Mouse (Mus musculus): Measurements from ENCODE around the gene Nfatc3. TPM values are rescaled to one million over a fixed set of nuclear protein-coding genes. Genes with fewer than 3 reads are reported as not detected.
A peak's percentile ranks its signal among the peaks of the same experiment; 100 is the strongest.

The Nfatc3 gene
- total RNA-seq, 1 experiment, result 19.6 TPM

- Histone ChIP-seq H3K9ac (ENCODE audit: insufficient read depth, low read depth, low read length, poor library complexity, severe bottlenecking) (peak overlapping the region; percentile 72; the same call in 1 of the 2 replicates), H3K9me3 (ENCODE audit: control insufficient read depth, insufficient read depth, low read depth, low read length) (no peaks in the 10 kb centered on the region), H3K4me1 (ENCODE audit: control insufficient read depth in 2 of 2, insufficient read depth in 2 of 2, low read length in 2 of 2, poor library complexity in 1 of 2) (peaks cover 0 to 31% of the 10 kb centered on the region in 2 experiments; a peak in 2 of 4 replicates), H3K27ac (ENCODE audit: insufficient read depth, low read depth, low read length, poor library complexity, severe bottlenecking) (no peak overlapping the region), H3K36me3 (ENCODE audit: control insufficient read depth, insufficient read depth, low read length, poor library complexity, severe bottlenecking) (peaks cover 25% of the 10 kb centered on the region), H3K4me3 (ENCODE audit: insufficient read depth in 1 of 2, low read depth in 1 of 2, low read length in 2 of 2, poor library complexity in 1 of 2, severe bottlenecking in 1 of 2) (peak overlapping the region; percentile 81 to 94)
- TF ChIP-seq HCFC1 (IDR thresholded peaks at IDR 0.05; ENCODE audit: borderline replicate concordance, insufficient read depth, low read length) (no peak), ZC3H11A (IDR thresholded peaks at IDR 0.05; ENCODE audit: borderline replicate concordance, low read depth, low read length) (no peak), ZNF384 (IDR thresholded peaks at IDR 0.05; ENCODE audit: low read depth, low read length) (no peak), CHD2 (IDR thresholded peaks at IDR 0.05; ENCODE audit: low read depth, low read length) (no peak), MAFK (IDR thresholded peaks at IDR 0.05; ENCODE audit: insufficient read depth, low read depth, low read length) (no peak)
- DNase-seq (ENCODE audit: low read depth, low spot score), result no peak
- in situ Hi-C loops (cut with MboI; ENCODE audit: low sequenced_read_pairs in 2 of 2, unreplicated experiment in 2 of 2), result no loop called here
Measured at GRCm38 (mm10) chr8:106135672-106136071, 77.0 kb downstream of the Nfatc3 start.

- in situ Hi-C loops (cut with MboI; ENCODE audit: low sequenced_read_pairs in 2 of 2, unreplicated experiment in 2 of 2), result no loop called here
- Histone ChIP-seq H3K9me3 (ENCODE audit: control insufficient read depth, insufficient read depth, low read depth, low read length) (no peaks in the 10 kb centered on the region), H3K4me3 (ENCODE audit: insufficient read depth in 1 of 2, low read depth in 1 of 2, low read length in 2 of 2, poor library complexity in 1 of 2, severe bottlenecking in 1 of 2) (peak within 1 kb of the TSS; percentile 81 to 94), H3K27ac (ENCODE audit: insufficient read depth, low read depth, low read length, poor library complexity, severe bottlenecking) (no peak within 1 kb of the TSS), H3K36me3 (ENCODE audit: control insufficient read depth, insufficient read depth, low read length, poor library complexity, severe bottlenecking) (peaks cover 18% of the 10 kb centered on the region), H3K4me1 (ENCODE audit: control insufficient read depth in 2 of 2, insufficient read depth in 2 of 2, low read length in 2 of 2, poor library complexity in 1 of 2) (peaks cover 0 to 31% of the 10 kb centered on the region in 2 experiments; a peak in 2 of 4 replicates), H3K9ac (ENCODE audit: insufficient read depth, low read depth, low read length, poor library complexity, severe bottlenecking) (peak within 1 kb of the TSS; percentile 72)
- TF ChIP-seq CHD2 (IDR thresholded peaks at IDR 0.05; ENCODE audit: low read depth, low read length) (no peak), ZC3H11A (IDR thresholded peaks at IDR 0.05; ENCODE audit: borderline replicate concordance, low read depth, low read length) (no peak), MAFK (IDR thresholded peaks at IDR 0.05; ENCODE audit: insufficient read depth, low read depth, low read length) (no peak), ZNF384 (IDR thresholded peaks at IDR 0.05; ENCODE audit: low read depth, low read length) (no peak), HCFC1 (IDR thresholded peaks at IDR 0.05; ENCODE audit: borderline replicate concordance, insufficient read depth, low read length) (no peak)
- DNase-seq (ENCODE audit: low read depth, low spot score), result peak; percentile 76
Measured at GRCm38 (mm10) chr8:106136156-106137130, 77.8 kb downstream of the Nfatc3 start, which contains the start of gene Esrp2. Gene Esrp2, minus strand, starts transcription at chr8:106136974.

- Histone ChIP-seq H3K9me3 (ENCODE audit: control insufficient read depth, insufficient read depth, low read depth, low read length) (no peaks in the 10 kb centered on the region), H3K4me1 (ENCODE audit: control insufficient read depth in 2 of 2, insufficient read depth in 2 of 2, low read length in 2 of 2, poor library complexity in 1 of 2) (peaks cover 0 to 29% of the 10 kb centered on the region in 2 experiments; a peak in 2 of 4 replicates), H3K4me3 (ENCODE audit: insufficient read depth in 1 of 2, low read depth in 1 of 2, low read length in 2 of 2, poor library complexity in 1 of 2, severe bottlenecking in 1 of 2) (peak overlapping the region; percentile 81 to 94), H3K36me3 (ENCODE audit: control insufficient read depth, insufficient read depth, low read length, poor library complexity, severe bottlenecking) (peaks cover 9% of the 10 kb centered on the region; the same call in 1 of the 2 replicates), H3K9ac (ENCODE audit: insufficient read depth, low read depth, low read length, poor library complexity, severe bottlenecking) (peak overlapping the region; percentile 72), H3K27ac (ENCODE audit: insufficient read depth, low read depth, low read length, poor library complexity, severe bottlenecking) (no peak overlapping the region)
- no peak for TF ChIP-seq HCFC1 (IDR thresholded peaks at IDR 0.05; ENCODE audit: borderline replicate concordance, insufficient read depth, low read length)
- in situ Hi-C loops (cut with MboI; ENCODE audit: low sequenced_read_pairs in 2 of 2, unreplicated experiment in 2 of 2), result no loop called here
- DNase-seq (ENCODE audit: low read depth, low spot score), result no peak
Measured at GRCm38 (mm10) chr8:106137218-106137905, 78.7 kb downstream of the Nfatc3 start.

- peak; percentile 86 for DNase-seq (ENCODE audit: low read depth, low spot score)
- in situ Hi-C loops (cut with MboI; ENCODE audit: low sequenced_read_pairs in 2 of 2, unreplicated experiment in 2 of 2), result no loop called here
- Histone ChIP-seq H3K9ac (ENCODE audit: insufficient read depth, low read depth, low read length, poor library complexity, severe bottlenecking) (peak overlapping the region; percentile 83), H3K9me3 (ENCODE audit: control insufficient read depth, insufficient read depth, low read depth, low read length) (no peaks in the 10 kb centered on the region), H3K27ac (ENCODE audit: insufficient read depth, low read depth, low read length, poor library complexity, severe bottlenecking) (peak overlapping the region; percentile 82), H3K36me3 (ENCODE audit: control insufficient read depth, insufficient read depth, low read length, poor library complexity, severe bottlenecking) (peaks cover 3% of the 10 kb centered on the region; the same call in 1 of the 2 replicates), H3K4me3 (ENCODE audit: insufficient read depth in 1 of 2, low read depth in 1 of 2, low read length in 2 of 2, poor library complexity in 1 of 2, severe bottlenecking in 1 of 2) (peak overlapping the region; percentile 81 to 94), H3K4me1 (ENCODE audit: control insufficient read depth in 2 of 2, insufficient read depth in 2 of 2, low read length in 2 of 2, poor library complexity in 1 of 2) (peaks cover 0 to 24% of the 10 kb centered on the region in 2 experiments; a peak in 2 of 4 replicates)
- no peak for TF ChIP-seq ZC3H11A (IDR thresholded peaks at IDR 0.05; ENCODE audit: borderline replicate concordance, low read depth, low read length)
- TF ChIP-seq ZNF384 (IDR thresholded peaks at IDR 0.05; ENCODE audit: low read depth, low read length), result no peak
- 0 out of 2 replicates have a peak, but pooled peaks have one; percentile 29 for TF ChIP-seq HCFC1 (IDR thresholded peaks at IDR 0.05; ENCODE audit: borderline replicate concordance, insufficient read depth, low read length)
- TF ChIP-seq CHD2 (IDR thresholded peaks at IDR 0.05; ENCODE audit: low read depth, low read length), result peak; percentile 35; the same call in 1 of the 2 replicates
- 0 out of 2 replicates have a peak, but pooled peaks have one; percentile 26 for TF ChIP-seq MAFK (IDR thresholded peaks at IDR 0.05; ENCODE audit: insufficient read depth, low read depth, low read length)
Measured at GRCm38 (mm10) chr8:106137906-106138477, 79.4 kb downstream of the Nfatc3 start.
